12 mouse cellular contexts compared by ENCODE assay signal in genomic region chr10:42925103-42925866, GRCm38 (mm10).
DNase-seq lines count a peak whose midpoint lies in the region; ATAC-seq lines count a peak whose summit lies in the region.
"Had no signal": no experiment of that assay in that cellular context is flagged by ENCODE, and none has a peak within 500 bp of the region (broad histone marks: within the 10 kb centered on the region; RNA-seq: fewer than 3 reads in every experiment).

No protein-coding gene starts in this region.

- WGBS in embryonic facial prominence, embryonic 12.5 days: 77% methylated on average over 22 of the region's 22 CpGs
- WGBS in embryonic facial prominence, embryonic 10.5 days: 77% methylated on average over 22 of the region's 22 CpGs
- 79% methylated on average over 22 of the region's 22 CpGs for WGBS in kidney, embryonic 15.5 days

- DNase-seq in embryonic facial prominence, embryonic 10.5 days (ENCODE audit: low spot score): no peak
- DNase-seq in kidney, adult 8-10 months: no peak
- DNase-seq in thymus, postnatal 4 days: peak; percentile 6
- DNase-seq in thymus, postnatal 25 days: no peak
- no peak for DNase-seq in T-cell, adult 2 months (ENCODE audit: low spot score)
- no peak for DNase-seq in spleen, adult 18-20 months
- DNase-seq: cerebellum, postnatal 36 days; left cerebral cortex, postnatal 4 days had no signal

- no peaks in the 10 kb centered on the region for H3K9me3 ChIP-seq in embryonic facial prominence, embryonic 12.5 days
- peaks cover 5% of the 10 kb centered on the region; the same call in 1 of the 2 replicates for H3K9me3 ChIP-seq in embryonic facial prominence, embryonic 10.5 days
- no peaks in the 10 kb centered on the region for H3K9me3 ChIP-seq in kidney, embryonic 15.5 days (replicated peaks)
- H3K9me3 ChIP-seq: G1E had no signal

- H3K9ac ChIP-seq in embryonic facial prominence, embryonic 12.5 days: no peak overlapping the region
- H3K9ac ChIP-seq in kidney, embryonic 15.5 days: no peak overlapping the region

- no peak overlapping the region for H3K27ac ChIP-seq in embryonic facial prominence, embryonic 12.5 days
- H3K27ac ChIP-seq in embryonic facial prominence, embryonic 10.5 days (replicated peaks): no peak overlapping the region
- no peak overlapping the region for H3K27ac ChIP-seq in kidney, embryonic 15.5 days

- no peaks in the 10 kb centered on the region for H3K4me1 ChIP-seq in embryonic facial prominence, embryonic 12.5 days
- H3K4me1 ChIP-seq in embryonic facial prominence, embryonic 10.5 days: no peaks in the 10 kb centered on the region
- no peaks in the 10 kb centered on the region for H3K4me1 ChIP-seq in kidney, embryonic 15.5 days

- 0 out of 2 replicates have a peak overlapping the region, but pooled peaks have one; percentile 7 for H3K4me2 ChIP-seq in embryonic facial prominence, embryonic 12.5 days (replicated peaks)
- H3K4me2 ChIP-seq in kidney, embryonic 15.5 days: peak overlapping the region; percentile 27

- H3K27me3 ChIP-seq in embryonic facial prominence, embryonic 12.5 days: no peaks in the 10 kb centered on the region
- no peaks in the 10 kb centered on the region for H3K27me3 ChIP-seq in embryonic facial prominence, embryonic 10.5 days (replicated peaks; ENCODE audit: low read depth, poor library complexity, severe bottlenecking)
- H3K27me3 ChIP-seq in kidney, embryonic 15.5 days: no peaks in the 10 kb centered on the region

- H3K4me3 ChIP-seq in embryonic facial prominence, embryonic 12.5 days: no peak overlapping the region
- no peak overlapping the region for H3K4me3 ChIP-seq in embryonic facial prominence, embryonic 10.5 days
- H3K4me3 ChIP-seq in kidney, embryonic 15.5 days (replicated peaks): peak overlapping the region; percentile 4; the same call in 1 of the 2 replicates
- H3K4me3 ChIP-seq: erythroblast, embryonic 14.5 days had no signal

- no peaks in the 10 kb centered on the region for H3K36me3 ChIP-seq in embryonic facial prominence, embryonic 12.5 days
- H3K36me3 ChIP-seq in embryonic facial prominence, embryonic 10.5 days (replicated peaks): no peaks in the 10 kb centered on the region
- H3K36me3 ChIP-seq in kidney, embryonic 15.5 days: no peaks in the 10 kb centered on the region
- H3K36me3 ChIP-seq: G1E had no signal

- ATAC-seq in embryonic facial prominence, embryonic 12.5 days (ENCODE audit: insufficient number of reproducible peaks, insufficient read depth, low FRiP score, low TSS enrichment): no peak
- ATAC-seq in kidney, embryonic 15.5 days (replicated peaks; ENCODE audit: low FRiP score): no peak
